Comparison of ENCODE assay signal across 18 mouse cellular contexts in the genomic region with DNA sequence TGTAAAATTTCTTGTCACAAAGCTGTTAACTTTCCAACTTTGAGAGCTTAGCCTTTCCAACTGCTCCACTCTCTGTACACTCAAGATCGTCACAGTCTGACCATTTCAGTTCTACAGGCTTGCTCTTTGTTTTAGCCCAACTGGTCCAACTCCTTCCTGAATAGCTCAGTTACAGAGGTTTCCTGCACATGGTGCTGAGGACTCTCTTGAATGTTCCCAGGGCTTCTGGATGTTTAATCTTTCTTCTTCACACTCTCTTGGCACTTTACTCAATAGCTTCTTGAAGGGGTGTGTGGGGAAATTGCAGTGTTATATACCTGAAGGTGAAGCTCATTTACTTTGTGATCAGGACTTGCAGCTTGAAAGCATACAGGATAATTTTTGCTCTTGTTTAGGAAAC.
DNase-seq lines count a peak whose midpoint lies in the region; ATAC-seq and TF ChIP-seq lines count a peak whose summit lies in the region.
"Had no signal": no experiment of that assay in that cellular context is flagged by ENCODE, and none has a peak within 500 bp of the region (broad histone marks: within the 10 kb centered on the region; RNA-seq: fewer than 3 reads in every experiment).

No protein-coding gene starts in this region.

- H3K36me3 ChIP-seq in lung, embryonic 16.5 days (ENCODE audit: control insufficient read depth, insufficient read depth, low read length) = no peaks in the 10 kb centered on the region
- H3K36me3 ChIP-seq: embryonic facial prominence, embryonic 10.5 days; embryonic facial prominence, embryonic 12.5 days; forebrain, embryonic 15.5 days had no signal

- no peak for TF ChIP-seq CTCF in lung, adult 2 months (IDR thresholded peaks at IDR 0.05; ENCODE audit: insufficient read depth, low read length)

- no peak overlapping the region for H3K9ac ChIP-seq in lung, embryonic 16.5 days (ENCODE audit: low read length)
- H3K9ac ChIP-seq: embryonic facial prominence, embryonic 12.5 days; forebrain, embryonic 13.5 days; forebrain, embryonic 15.5 days; forebrain, postnatal 0 days had no signal

- H3K4me3 ChIP-seq in lung, embryonic 16.5 days (ENCODE audit: low read length) = no peak overlapping the region
- no peak overlapping the region for H3K4me3 ChIP-seq in lung, adult 2 months (replicated peaks; ENCODE audit: extremely low read depth, low read depth, low read length)
- H3K4me3 ChIP-seq: embryonic facial prominence, embryonic 10.5 days; embryonic facial prominence, embryonic 12.5 days; forebrain, embryonic 13.5 days; forebrain, embryonic 15.5 days had no signal

- no peaks in the 10 kb centered on the region for H3K27me3 ChIP-seq in lung, embryonic 16.5 days (ENCODE audit: control insufficient read depth, insufficient read depth, low read depth, low read length)
- H3K27me3 ChIP-seq: embryonic facial prominence, embryonic 12.5 days; forebrain, embryonic 13.5 days; forebrain, embryonic 15.5 days had no signal

- ATAC-seq in lung, embryonic 16.5 days (ENCODE audit: low read depth) = peak; percentile 60
- ATAC-seq: forebrain, embryonic 13.5 days; forebrain, embryonic 15.5 days; forebrain, postnatal 0 days had no signal

- H3K4me1 ChIP-seq in lung, embryonic 16.5 days (replicated peaks; ENCODE audit: control insufficient read depth, insufficient read depth, low read length) = 0 out of 2 replicates have a peak, but pooled peaks cover 7% of the 10 kb centered on the region
- no peaks in the 10 kb centered on the region for H3K4me1 ChIP-seq in lung, adult 2 months (ENCODE audit: control insufficient read depth, insufficient read depth, low read length)
- H3K4me1 ChIP-seq: embryonic facial prominence, embryonic 12.5 days had no signal

- 68% methylated on average over 1 of the region's 1 CpGs for WGBS in lung, embryonic 16.5 days
- 43% methylated on average over 1 of the region's 1 CpGs for WGBS in lung, adult 2 months

- no peak for DNase-seq in lung, adult 2 months
- DNase-seq in lung, postnatal 25 days (ENCODE audit: low spot score) = peak; percentile 6
- no peak for DNase-seq in lung, postnatal 4 days
- DNase-seq in adrenal gland, postnatal 36 days = no peak
- DNase-seq: adrenal gland, adult 2 months; adrenal gland, postnatal 10 days; adrenal gland, postnatal 25 days; cerebellum, adult 11-12 months; cerebellum, adult 2 months; cerebellum, adult 9-10 months; cerebellum, postnatal 10 days; cerebellum, postnatal 25 days; forebrain, postnatal 0 days had no signal

- no peak overlapping the region for H3K27ac ChIP-seq in lung, embryonic 16.5 days (ENCODE audit: low read length)
- H3K27ac ChIP-seq: embryonic facial prominence, embryonic 10.5 days; embryonic facial prominence, embryonic 12.5 days; forebrain, embryonic 13.5 days; forebrain, embryonic 15.5 days had no signal

- TF ChIP-seq POLR2A in lung, adult 2 months (IDR thresholded peaks at IDR 0.05; ENCODE audit: borderline replicate concordance, extremely low read depth, low read depth, low read length) = no peak

- no peak overlapping the region for H3K4me2 ChIP-seq in lung, embryonic 16.5 days (ENCODE audit: low read depth, low read length)
- H3K4me2 ChIP-seq: embryonic facial prominence, embryonic 12.5 days; forebrain, embryonic 13.5 days; forebrain, embryonic 15.5 days had no signal

- H3K9me3 ChIP-seq in lung, embryonic 16.5 days (ENCODE audit: control insufficient read depth, low read length) = no peaks in the 10 kb centered on the region
- H3K9me3 ChIP-seq: embryonic facial prominence, embryonic 10.5 days; embryonic facial prominence, embryonic 12.5 days; forebrain, embryonic 13.5 days; forebrain, embryonic 15.5 days had no signal
